Mouse (Mus musculus) left cerebral cortex, postnatal 25 days (tissue): ENCODE measurements around the gene Mtg2. TPM values are rescaled to one million over a fixed set of nuclear protein-coding genes. Genes with fewer than 3 reads are reported as not detected.

Experiments used
- DNase-seq, 2 experiments: peaks; one replicate each; pipeline ENCODE4 v3.0.0; 2022; ENCODE audit warnings: low spot score in 2 of 2, mixed read lengths in 1 of 2
- intact Hi-C: fragments of 180-260 bp; cut with DNase I; formaldehyde crosslinking; loops from one replicate; pipeline ENCODE4 v1.15.1; 2025
- total RNA-seq, 2 experiments: library from RNA; stranded (reverse); gene quantifications; 2 replicates each; pipeline ENCODE4 v1.2.3; 2021

Mtg2 gene
- total RNA-seq, 2 experiments from 2014 or later, result 14.9 to 19.2 TPM

- DNase-seq, result peak; percentile 49 to 78
Measured at GRCm38 (mm10) chr2:180047980-180048635, 22.3 kb upstream of the Mtg2 start.

GRCm38 (mm10) chr2:180050986-180051385, 19.4 kb upstream of the Mtg2 start:
- intact Hi-C loops, result loop anchor here (2.0 kb wide), 1 partner anchor 134 kb away; no protein-coding TSS in a partner anchor
- peak; percentile 76 to 85 for DNase-seq

More at GRCm38 (mm10) chr2:180047980-180048635, 22.3 kb upstream of the Mtg2 start:
- intact Hi-C loops, result no loop called here

GRCm38 (mm10) chr2:180051986-180052733, 18.2 kb upstream of the Mtg2 start:
- no peak for DNase-seq
- intact Hi-C loops, result loop anchor here (2.0 kb wide), 1 partner anchor 135 kb away; no protein-coding TSS in a partner anchor

GRCm38 (mm10) chr2:180053001-180053400, 17.4 kb upstream of the Mtg2 start:
- intact Hi-C loops, result no loop called here
- no peak for DNase-seq

DNA sequence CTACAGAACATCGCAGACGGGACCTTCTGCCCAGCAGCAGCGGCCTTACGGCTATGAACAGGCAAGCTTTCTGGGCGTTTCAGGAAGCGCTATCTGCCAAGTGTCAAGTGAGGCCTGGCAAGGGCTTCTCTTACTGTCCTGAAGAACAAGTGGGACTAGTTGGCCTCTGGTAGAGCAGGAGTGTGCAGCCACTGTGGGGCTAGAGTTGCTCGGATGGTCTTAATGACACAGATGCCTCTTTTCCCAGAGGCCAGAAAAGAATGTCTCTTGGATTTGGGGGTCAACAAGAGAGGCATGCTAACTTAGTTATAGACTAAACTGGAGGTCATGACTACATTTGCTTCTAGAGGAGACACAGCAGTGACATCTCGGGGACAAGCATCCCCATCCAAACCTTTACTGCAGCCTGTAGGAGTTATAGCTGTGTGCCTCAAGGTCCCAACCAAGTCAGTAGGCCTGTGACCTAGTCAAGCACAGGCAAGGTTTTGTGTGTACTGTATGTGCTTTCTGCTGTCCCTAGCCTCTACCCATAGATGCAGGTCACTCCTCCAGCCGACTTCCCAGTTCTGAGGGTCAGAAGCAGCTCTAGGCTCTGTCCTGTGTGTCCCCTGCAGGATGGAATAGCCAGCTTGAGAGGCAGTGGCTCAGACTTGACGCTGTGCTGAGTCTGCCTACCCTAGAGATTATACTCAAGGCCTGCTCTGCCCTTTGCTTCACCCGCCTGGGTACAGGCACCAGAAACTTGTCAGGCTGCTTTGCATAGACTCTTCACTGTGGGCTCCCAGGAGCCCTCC, 6.9 kb upstream of the Mtg2 start:
- intact Hi-C loops, result no loop called here
- no peak for DNase-seq

GRCm38 (mm10) chr2:180069770-180070480, 463 bp upstream of the Mtg2 start:
- DNase-seq, result no peak
- intact Hi-C loops, result loop anchor here (2.0 to 10.0 kb wide), 2 partner anchors 49 to 185 kb away; partner anchors contain the start of genes Osbpl2 and Rps21

DNA sequence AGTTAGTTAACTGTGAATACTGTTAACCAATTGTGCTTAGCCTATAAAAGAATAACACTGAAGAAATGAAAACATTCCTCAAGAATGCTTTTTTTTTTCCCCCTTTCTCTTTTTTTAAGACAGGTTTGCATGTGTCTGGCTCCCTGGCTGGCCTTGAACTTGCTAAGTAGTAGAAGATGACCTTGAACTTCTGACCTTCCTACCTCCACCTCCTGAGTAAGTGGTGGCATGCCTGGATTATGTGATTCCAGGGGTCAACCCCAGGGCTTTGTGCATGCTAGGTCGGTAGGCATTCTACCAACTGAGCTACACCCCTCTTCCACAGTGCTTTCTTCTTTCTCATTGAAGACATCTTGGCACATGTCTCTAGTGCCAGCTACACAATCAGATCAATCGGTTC, 1.3 kb downstream of the Mtg2 start:
- DNase-seq, result no peak
- intact Hi-C loops, result loop anchor here (2.0 to 10.0 kb wide), 2 partner anchors 47 to 183 kb away; partner anchors contain the start of genes Osbpl2 and Rps21

GRCm38 (mm10) chr2:180072886-180073285, 2.5 kb downstream of the Mtg2 start:
- DNase-seq, result no peak
- intact Hi-C loops, result loop anchor here (10.0 kb wide), 1 partner anchor 182 kb away; the partner anchor contains the start of gene Rps21

- intact Hi-C loops, result loop anchor here (10.0 kb wide), 1 partner anchor 177 kb away; the partner anchor contains the start of gene Rps21
- no peak for DNase-seq
Measured at GRCm38 (mm10) chr2:180077622-180078021, 7.2 kb downstream of the Mtg2 start.

DNA sequence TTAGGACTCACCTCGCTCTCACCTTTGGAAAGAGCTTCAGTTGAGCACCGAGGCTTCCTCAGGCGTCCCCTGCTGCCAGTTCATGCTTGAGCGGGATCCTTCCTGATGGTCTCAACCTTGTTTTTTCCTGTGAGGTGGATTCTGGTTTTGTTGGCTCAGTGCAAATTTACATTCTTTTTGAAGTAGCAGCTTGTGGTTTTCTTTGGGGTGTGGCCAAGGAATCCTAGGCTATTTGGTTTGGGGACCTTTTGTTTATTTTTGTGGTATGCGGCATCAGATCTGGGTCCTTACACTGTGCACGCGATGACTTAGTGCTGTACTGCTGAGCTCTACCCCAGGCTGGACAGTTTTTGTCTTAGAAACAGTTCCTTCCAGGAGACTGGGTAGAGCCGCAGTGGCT, 10.3 kb downstream of the Mtg2 start:
- intact Hi-C loops, result no loop called here
- no peak for DNase-seq

GRCm38 (mm10) chr2:180083063-180083462, 12.7 kb downstream of the Mtg2 start:
- no peak for DNase-seq
- intact Hi-C loops, result no loop called here

DNA sequence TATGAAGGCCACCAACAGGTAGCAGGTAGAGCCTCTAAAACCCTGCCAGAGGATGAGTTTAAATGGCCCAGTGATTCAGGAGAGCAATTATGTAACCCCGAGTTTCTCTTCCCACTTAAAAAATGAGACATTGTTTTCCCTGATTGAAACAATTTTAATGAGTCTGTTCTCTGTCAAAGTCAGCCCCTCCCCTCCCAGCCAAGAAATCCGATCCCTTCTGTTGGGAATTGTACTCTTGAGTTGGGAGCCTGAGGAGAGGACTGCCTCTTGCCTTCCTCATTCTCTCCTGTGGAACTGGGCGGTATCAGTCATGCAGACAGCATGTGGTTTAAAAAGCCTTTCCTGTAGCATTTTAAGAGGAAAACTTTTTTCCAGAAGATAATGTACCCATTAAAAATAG, 14.2 kb downstream of the Mtg2 start:
- DNase-seq, result no peak

GRCm38 (mm10) chr2:180085926-180086636, 15.7 kb downstream of the Mtg2 start:
- intact Hi-C loops, result no loop called here
- no peak for DNase-seq

More for the DNA sequence above, 14.2 kb downstream of the Mtg2 start:
- intact Hi-C loops, result no loop called here

DNA sequence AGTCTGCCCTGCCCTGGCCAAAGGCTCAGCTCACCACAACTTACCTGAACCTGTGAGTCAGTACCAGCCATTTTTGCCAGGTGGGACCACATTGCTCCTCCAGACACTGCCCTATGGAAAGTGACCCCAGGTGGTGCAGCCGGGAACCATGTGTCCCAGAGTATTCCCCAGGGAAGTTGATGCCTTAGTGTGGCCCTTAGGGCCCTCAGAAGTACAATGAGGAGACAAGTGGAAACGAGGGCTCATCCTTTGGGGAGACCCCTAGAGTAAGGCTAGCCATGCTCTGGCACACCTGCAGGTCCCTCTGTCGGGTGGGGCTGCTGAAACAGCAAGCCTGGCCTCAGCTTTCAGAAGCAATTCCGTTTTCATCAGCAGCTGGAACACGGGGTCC, 16.2 kb downstream of the Mtg2 start:
- no peak for DNase-seq
- intact Hi-C loops, result no loop called here

GRCm38 (mm10) chr2:180087472-180087871, 17.1 kb downstream of the Mtg2 start:
- intact Hi-C loops, result no loop called here
- DNase-seq, result no peak

DNA sequence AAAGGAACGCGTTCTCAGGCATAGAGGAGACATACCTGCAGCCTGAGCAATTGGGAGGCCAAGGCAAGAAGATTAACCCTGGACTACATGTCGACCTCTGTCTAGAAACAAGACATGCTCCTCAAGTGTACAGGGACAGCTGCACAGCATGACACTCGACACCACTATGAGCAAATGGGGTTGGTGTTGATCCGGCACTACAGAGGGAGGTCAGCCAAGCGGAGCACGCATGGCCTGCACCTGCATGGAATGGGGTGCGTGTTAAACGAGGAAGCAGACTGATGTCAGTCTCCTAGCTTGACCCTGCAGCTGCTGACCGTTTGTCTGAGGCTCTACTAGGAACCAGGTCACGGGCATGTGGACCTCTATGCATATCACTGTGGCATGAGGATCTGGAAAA, 19.9 kb downstream of the Mtg2 start:
- intact Hi-C loops, result no loop called here
- DNase-seq, result no peak

- intact Hi-C loops, result loop anchor here (5.0 kb wide), 1 partner anchor 77 kb away; the partner anchor contains the start of gene Adrm1
Measured at GRCm38 (mm10) chr2:180095711-180096110, 25.3 kb downstream of the Mtg2 start.

DNA sequence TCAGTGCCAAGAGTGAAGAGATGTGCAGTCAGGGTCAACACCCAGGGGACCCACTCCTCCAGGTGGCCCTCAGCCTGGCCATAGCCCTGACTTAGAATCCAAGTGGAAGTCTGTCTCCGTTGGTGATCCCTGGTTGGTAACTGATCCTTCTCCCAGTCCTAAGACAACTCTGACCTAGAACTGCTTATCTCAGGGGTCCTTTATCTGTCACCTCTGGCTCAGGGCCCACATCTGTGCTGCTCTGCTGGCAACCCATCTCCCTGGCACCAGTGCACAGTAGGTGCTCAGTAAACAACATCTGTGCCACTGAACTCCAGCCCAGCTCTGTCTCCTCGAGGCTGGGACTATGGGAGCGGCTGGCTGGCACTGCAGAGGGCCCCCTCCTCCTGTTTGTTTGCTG, 27.2 kb downstream of the Mtg2 start:
- DNase-seq, result no peak
- intact Hi-C loops, result loop anchor here (5.0 kb wide), 1 partner anchor 75 kb away; the partner anchor contains the start of gene Adrm1

More at GRCm38 (mm10) chr2:180095711-180096110, 25.3 kb downstream of the Mtg2 start:
- DNase-seq, result no peak
